Mouse (Mus musculus) forebrain, embryonic 14.5 days (tissue): ENCODE results near the gene Arhgap17. TPM values are rescaled to one million over a fixed set of nuclear protein-coding genes. Genes with fewer than 3 reads are reported as not detected.

Source experiments
- ATAC-seq: fragments of 200-750 bp; cut with Nextera tagmentation; 2 replicates; pipeline ENCODE4 v1.8.0; 2017; ENCODE audit warnings: mild to moderate bottlenecking, moderate library complexity
- DNase-seq: peaks from one replicate; pipeline ENCODE4 v3.0.0-alpha.2; 2015; ENCODE audit warnings: low spot score
- H3K27ac ChIP-seq: fragments of 300-500 bp; sonication (generic); 2 replicates; pipeline ENCODE4 v1.5.1; 2014; ENCODE audit warnings: low read depth, mild to moderate bottlenecking, control low read depth, low read length, moderate library complexity
- H3K27me3 ChIP-seq: fragments of 300-500 bp; sonication (generic); replicated peaks from 2 replicates; pipeline ENCODE4 v1.6.1; 2014; ENCODE audit warnings: low read length, control low read depth, mixed read lengths; ENCODE audit not compliant: control insufficient read depth, insufficient read depth
- H3K36me3 ChIP-seq: fragments of 300-500 bp; sonication (generic); 2 replicates; pipeline ENCODE4 v1.6.1; 2014; ENCODE audit warnings: low read length, control low read depth; ENCODE audit not compliant: control insufficient read depth, insufficient read depth
- H3K4me1 ChIP-seq: fragments of 300-500 bp; sonication (generic); 2 replicates; pipeline ENCODE4 v1.6.1; 2014; ENCODE audit warnings: antibody characterized with exemption, low read length, control low read depth; ENCODE audit not compliant: control insufficient read depth, insufficient read depth
- H3K4me2 ChIP-seq: fragments of 300-500 bp; sonication (generic); 2 replicates; pipeline ENCODE4 v1.6.1; 2014; ENCODE audit warnings: mild to moderate bottlenecking, control low read depth, low read length
- H3K4me3 ChIP-seq: fragments of 300-500 bp; sonication (generic); 2 replicates; pipeline ENCODE4 v1.5.1; 2014; ENCODE audit warnings: low read depth, low read length, control low read depth
- H3K9ac ChIP-seq: fragments of 300-500 bp; sonication (generic); 2 replicates; pipeline ENCODE4 v1.6.1; 2014; ENCODE audit warnings: mild to moderate bottlenecking, low read length, control low read depth, moderate library complexity
- H3K9me3 ChIP-seq: fragments of 300-500 bp; sonication (generic); replicated peaks from 2 replicates; pipeline ENCODE4 v1.6.1; 2016; ENCODE audit warnings: low read length, control low read depth, mixed read lengths; ENCODE audit not compliant: control insufficient read depth
- WGBS: fragments of 180-500 bp; shearing (Covaris S2); extraction: QIAGEN DNeasy Blood & Tissue Kit; methylation state at CpG from one replicate; pipeline ENCODE4 v1.1.7; 2014; 5-methylcytosine and 5-hydroxymethylcytosine counted together
- polyA plus RNA-seq: library from polyadenylated mRNA; unstranded; fragments of >200 nt; fragmentation: Nextera tagmentation; extraction: Ambion mirVana; gene quantifications from 2 replicates; pipeline ENCODE4 v1.2.1, GENCODE M21; 2014

The Arhgap17 gene
- polyA plus RNA-seq, 1 experiment from 2014 or later, result 8.5 TPM

DNA sequence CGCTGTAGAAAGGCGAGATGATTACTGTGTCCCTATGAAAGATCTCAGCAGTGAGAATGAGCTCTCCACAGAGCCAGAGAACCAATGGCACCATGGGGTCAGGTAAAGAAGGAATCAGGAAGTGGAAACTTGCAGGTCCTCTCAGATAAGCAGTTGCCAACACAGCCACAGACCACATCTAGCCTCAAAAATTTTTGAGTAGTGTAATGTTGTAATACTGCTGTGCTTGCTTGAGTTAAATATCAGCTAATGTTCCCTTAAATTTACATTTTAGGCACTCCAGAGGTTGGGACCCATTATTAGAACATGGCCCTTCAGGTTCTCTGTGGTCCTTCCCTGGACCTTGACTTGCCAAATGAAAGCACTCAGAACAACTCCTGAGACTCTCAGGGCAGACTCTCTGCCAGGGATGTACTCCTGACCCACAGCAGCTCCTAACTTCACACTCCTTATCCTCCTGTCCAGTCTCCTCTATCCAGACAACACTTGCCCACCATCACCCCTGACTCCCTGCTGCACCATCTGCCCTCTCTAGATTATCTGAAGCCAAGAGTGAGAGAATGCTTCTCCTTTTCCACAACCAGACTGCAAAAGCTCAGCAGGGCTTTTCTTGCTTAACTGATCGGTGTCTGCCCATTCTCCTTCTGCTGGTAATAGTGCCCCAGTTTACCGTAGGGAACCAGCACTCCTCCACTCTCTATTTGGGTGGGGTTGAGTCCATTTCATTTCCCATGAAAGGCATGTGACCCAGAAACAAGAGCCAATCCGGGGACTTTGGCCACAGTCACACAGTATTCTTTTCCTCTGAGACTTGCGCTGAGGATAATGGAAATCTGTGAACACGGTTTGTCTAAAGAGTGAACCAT, 3.6 kb downstream of the Arhgap17 start:
- no peak overlapping the region for H3K4me2 ChIP-seq
- no peak overlapping the region for H3K4me3 ChIP-seq
- ATAC-seq (no peak), DNase-seq (no peak)
- peaks cover 25% of the 10 kb centered on the region for H3K4me1 ChIP-seq
- peak overlapping the region; percentile 13; the same call in 1 of the 2 replicates for H3K9ac ChIP-seq
- no peaks in the 10 kb centered on the region for H3K27me3 ChIP-seq
- no peaks in the 10 kb centered on the region for H3K9me3 ChIP-seq
- H3K27ac ChIP-seq, result no peak overlapping the region
- H3K36me3 ChIP-seq, result no peaks in the 10 kb centered on the region
- 81% methylated on average over 7 of the region's 7 CpGs for WGBS

DNA sequence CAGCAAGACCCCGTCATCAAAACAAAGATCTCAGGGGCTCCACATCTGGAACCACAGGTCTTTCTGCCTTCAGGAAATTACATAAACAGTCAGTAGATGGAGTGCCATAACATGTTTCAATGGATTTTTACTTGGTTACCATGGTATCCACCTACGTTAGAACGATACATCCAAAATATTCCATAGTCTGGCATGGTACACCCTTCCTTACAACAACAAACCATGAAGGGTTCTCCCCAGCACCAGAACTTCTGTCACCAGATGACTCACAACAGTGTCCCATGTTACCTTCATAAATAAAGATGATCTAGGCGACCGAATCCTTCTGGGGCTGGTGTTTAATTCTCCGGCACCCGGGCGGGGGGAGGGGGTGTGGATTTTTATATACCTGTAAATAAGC, 5.7 kb downstream of the Arhgap17 start:
- Histone ChIP-seq H3K9ac (no peak overlapping the region), H3K4me1 (peaks cover 19% of the 10 kb centered on the region), H3K4me2 (no peak overlapping the region), H3K27ac (no peak overlapping the region), H3K36me3 (no peaks in the 10 kb centered on the region), H3K9me3 (no peaks in the 10 kb centered on the region), H3K4me3 (no peak overlapping the region), H3K27me3 (no peaks in the 10 kb centered on the region)
- 91% methylated on average over 8 of the region's 8 CpGs for WGBS
- ATAC-seq, result no peak
- DNase-seq, result no peak

- H3K9me3 ChIP-seq, result no peaks in the 10 kb centered on the region
Observed at GRCm38 (mm10) chr7:123362806-123363205, 6.9 kb downstream of the Arhgap17 start.

DNA sequence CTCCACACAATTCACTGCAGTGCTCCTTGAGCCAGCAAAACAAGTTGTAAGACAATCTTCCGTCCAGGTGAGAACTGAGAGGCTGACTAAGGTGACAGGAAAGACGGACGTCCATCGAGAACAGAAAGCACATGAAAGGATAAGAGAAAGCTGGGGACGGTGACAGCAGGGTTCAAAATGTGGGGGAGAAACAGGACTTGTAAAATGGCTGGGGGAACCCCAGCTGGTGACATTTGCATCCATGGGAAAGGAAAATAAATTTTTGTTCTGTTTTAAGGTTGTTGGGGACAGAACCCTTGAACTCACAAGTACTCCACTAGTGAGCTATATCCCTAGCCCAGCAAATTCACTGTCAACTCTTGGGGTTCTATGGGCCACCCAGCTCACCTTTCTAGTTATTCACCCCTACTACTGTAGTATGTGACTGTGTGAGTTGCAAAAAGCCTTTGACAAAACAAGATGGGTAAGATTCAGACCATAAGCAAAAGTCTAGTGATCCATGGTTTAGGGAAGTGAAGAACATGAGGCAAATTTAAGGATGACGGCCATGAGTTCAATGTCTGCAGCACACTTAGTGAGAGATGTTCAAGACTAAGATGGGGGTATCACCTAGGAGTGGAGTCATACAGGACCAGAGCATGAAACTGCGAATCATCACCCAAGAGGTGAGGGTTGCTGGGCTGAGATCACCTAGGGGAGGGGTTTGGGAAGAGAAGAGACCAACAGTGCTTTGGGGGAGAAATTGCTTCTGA, 8.3 kb downstream of the Arhgap17 start:
- DNase-seq, result no peak
- Histone ChIP-seq H3K4me3 (no peak overlapping the region), H3K9me3 (no peaks in the 10 kb centered on the region), H3K4me2 (no peak overlapping the region), H3K9ac (no peak overlapping the region), H3K27me3 (no peaks in the 10 kb centered on the region), H3K27ac (no peak overlapping the region), H3K4me1 (no peaks in the 10 kb centered on the region), H3K36me3 (no peaks in the 10 kb centered on the region)
- no peak for ATAC-seq
- 93% methylated on average over 7 of the region's 7 CpGs for WGBS

More at GRCm38 (mm10) chr7:123362806-123363205, 6.9 kb downstream of the Arhgap17 start:
- Histone ChIP-seq H3K27ac (no peak overlapping the region), H3K4me3 (no peak overlapping the region), H3K4me1 (peaks cover 8% of the 10 kb centered on the region), H3K27me3 (no peaks in the 10 kb centered on the region), H3K4me2 (no peak overlapping the region), H3K36me3 (no peaks in the 10 kb centered on the region), H3K9ac (no peak overlapping the region)
- no peak for ATAC-seq
- no peak for DNase-seq
- WGBS, result 88% methylated on average over 3 of the region's 3 CpGs

GRCm38 (mm10) chr7:123360185-123360584, 9.5 kb downstream of the Arhgap17 start:
- Histone ChIP-seq H3K4me3 (no peak overlapping the region), H3K9me3 (no peaks in the 10 kb centered on the region), H3K27ac (no peak overlapping the region), H3K36me3 (no peaks in the 10 kb centered on the region), H3K9ac (no peak overlapping the region), H3K27me3 (no peaks in the 10 kb centered on the region), H3K4me2 (no peak overlapping the region), H3K4me1 (no peaks in the 10 kb centered on the region)
- WGBS, result 93% methylated on average over 5 of the region's 5 CpGs
- no peak for DNase-seq
- no peak for ATAC-seq

DNA sequence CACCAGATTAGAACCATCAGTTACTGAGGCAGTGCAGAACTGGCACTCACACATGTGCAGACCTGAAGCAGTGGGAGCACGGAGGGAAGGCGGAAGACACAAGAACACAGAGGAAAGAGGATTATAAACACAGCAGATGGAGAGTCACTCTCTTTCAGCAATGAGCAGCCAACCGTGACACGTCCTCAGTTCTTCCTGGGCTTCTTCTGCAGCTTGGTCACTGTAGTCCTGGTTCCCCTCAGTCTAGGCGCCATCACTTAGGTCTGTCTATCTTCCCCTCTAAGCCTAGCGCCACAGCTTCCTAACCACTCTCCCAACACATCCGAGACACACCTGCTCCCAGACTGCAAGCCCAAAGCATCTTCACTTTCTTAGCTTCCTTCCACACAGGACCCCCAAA, 10.6 kb downstream of the Arhgap17 start:
- H3K9me3 ChIP-seq, result no peaks in the 10 kb centered on the region
- ATAC-seq (no peak), DNase-seq (no peak)
- no peak overlapping the region for H3K4me2 ChIP-seq
- H3K9ac ChIP-seq, result no peak overlapping the region
- no peak overlapping the region for H3K27ac ChIP-seq
- H3K4me3 ChIP-seq, result no peak overlapping the region
- 54% methylated on average over 7 of the region's 7 CpGs for WGBS
- no peaks in the 10 kb centered on the region for H3K36me3 ChIP-seq
- H3K4me1 ChIP-seq, result no peaks in the 10 kb centered on the region
- H3K27me3 ChIP-seq, result no peaks in the 10 kb centered on the region

GRCm38 (mm10) chr7:123356158-123356557, 13.6 kb downstream of the Arhgap17 start:
- 89% methylated on average over 3 of the region's 3 CpGs for WGBS
- Histone ChIP-seq H3K4me1 (no peaks in the 10 kb centered on the region), H3K27ac (no peak overlapping the region), H3K27me3 (no peaks in the 10 kb centered on the region), H3K9me3 (no peaks in the 10 kb centered on the region), H3K9ac (no peak overlapping the region), H3K36me3 (no peaks in the 10 kb centered on the region), H3K4me2 (no peak overlapping the region), H3K4me3 (no peak overlapping the region)
- DNase-seq (no peak), ATAC-seq (no peak)

DNA sequence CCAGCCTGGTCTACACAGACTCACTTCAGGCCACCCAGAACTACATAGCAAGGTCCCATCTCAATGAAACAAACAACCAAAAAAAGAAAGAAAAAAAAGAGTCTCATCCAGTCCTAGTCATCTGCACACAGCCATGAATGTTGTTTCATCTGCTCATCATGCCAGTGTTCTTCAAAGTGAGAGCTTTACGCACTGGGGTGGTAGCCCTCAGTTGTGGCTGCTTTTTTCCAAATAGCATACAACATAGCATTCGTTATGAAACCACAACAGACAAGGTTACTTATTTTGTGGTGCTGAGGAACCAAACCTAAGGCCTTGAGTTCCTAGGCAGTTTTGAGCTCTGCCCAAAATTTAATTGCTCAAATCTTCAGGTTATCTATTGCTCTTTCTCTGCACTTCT, 14.9 kb downstream of the Arhgap17 start:
- Histone ChIP-seq H3K9ac (no peak overlapping the region), H3K27me3 (no peaks in the 10 kb centered on the region), H3K4me2 (no peak overlapping the region), H3K9me3 (no peaks in the 10 kb centered on the region), H3K36me3 (no peaks in the 10 kb centered on the region), H3K27ac (no peak overlapping the region), H3K4me1 (no peaks in the 10 kb centered on the region), H3K4me3 (no peak overlapping the region)
- ATAC-seq (no peak), DNase-seq (no peak)
- WGBS, result 96% methylated on average over 2 of the region's 2 CpGs

DNA sequence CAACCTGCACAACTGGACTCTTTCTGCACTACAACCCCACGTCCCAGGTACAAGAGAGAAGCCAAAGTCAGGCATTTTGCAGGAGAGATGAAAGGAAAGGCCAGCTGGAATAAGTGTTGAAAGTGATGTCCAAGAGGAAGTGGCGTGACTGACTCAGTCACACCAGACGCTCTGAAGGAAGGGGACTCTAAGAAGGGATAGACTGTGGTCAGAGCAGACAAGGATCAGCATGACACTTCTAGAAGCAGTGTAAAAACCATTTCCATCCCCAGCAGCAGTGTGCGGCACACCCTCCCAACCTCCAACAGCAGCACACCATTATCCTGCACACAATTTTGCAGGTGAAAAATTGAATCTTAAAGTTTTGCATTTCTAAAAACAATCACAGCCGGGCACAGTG, 15.3 kb downstream of the Arhgap17 start:
- H3K27ac ChIP-seq, result no peak overlapping the region
- H3K4me3 ChIP-seq, result no peak overlapping the region
- no peaks in the 10 kb centered on the region for H3K9me3 ChIP-seq
- H3K27me3 ChIP-seq, result no peaks in the 10 kb centered on the region
- H3K4me2 ChIP-seq, result no peak overlapping the region
- no peaks in the 10 kb centered on the region for H3K4me1 ChIP-seq
- 86% methylated on average over 5 of the region's 5 CpGs for WGBS
- no peaks in the 10 kb centered on the region for H3K36me3 ChIP-seq
- DNase-seq (no peak), ATAC-seq (no peak)
- no peak overlapping the region for H3K9ac ChIP-seq
